Mouse (Mus musculus) embryo, embryonic 9.5 days (tissue): ENCODE data around the gene Acot9.

ENCODE experiments used
- DNase-seq: peaks from one replicate; pipeline ENCODE4 v3.0.0-alpha.2; 2017; ENCODE audit errors: extremely low spot score

Acot9 gene

DNA sequence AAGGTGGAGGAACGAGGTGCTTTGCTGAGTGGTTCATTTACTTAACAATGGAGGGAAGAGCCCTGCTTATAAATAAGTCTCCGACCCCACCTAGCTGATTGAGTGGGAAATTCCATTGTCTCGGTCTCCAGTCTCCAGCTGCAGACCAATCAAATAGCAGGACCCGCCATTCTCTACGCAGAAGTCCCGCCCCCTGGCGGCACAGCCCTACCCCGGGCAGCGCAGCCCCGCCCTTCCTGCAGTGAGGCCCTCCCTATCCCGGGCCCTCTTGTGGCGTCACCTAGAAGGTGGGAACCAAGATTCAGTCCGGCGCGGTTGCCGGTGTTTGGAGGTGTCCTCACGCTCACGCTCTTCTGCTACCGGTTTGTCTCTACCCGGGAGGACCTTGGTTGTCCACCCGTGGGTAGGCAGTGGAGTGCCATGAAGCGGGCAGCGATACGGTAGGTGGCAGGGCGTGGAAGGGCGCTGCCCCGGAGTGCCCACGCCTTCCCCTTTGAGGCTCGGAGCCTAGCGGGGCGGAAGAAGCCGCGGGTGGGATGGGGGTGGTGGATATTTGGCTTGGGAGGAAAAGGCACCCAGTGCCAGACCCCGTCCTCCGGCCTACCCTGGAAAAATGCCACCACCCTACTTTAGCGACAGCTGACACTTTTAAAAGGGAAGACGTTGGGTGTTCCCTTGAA lies at the start of gene Acot9:
Gene Acot9, plus strand, starts transcription at position 209 of the 680 bp plus-strand sequence.
- DNase-seq: peak; percentile 76

DNA sequence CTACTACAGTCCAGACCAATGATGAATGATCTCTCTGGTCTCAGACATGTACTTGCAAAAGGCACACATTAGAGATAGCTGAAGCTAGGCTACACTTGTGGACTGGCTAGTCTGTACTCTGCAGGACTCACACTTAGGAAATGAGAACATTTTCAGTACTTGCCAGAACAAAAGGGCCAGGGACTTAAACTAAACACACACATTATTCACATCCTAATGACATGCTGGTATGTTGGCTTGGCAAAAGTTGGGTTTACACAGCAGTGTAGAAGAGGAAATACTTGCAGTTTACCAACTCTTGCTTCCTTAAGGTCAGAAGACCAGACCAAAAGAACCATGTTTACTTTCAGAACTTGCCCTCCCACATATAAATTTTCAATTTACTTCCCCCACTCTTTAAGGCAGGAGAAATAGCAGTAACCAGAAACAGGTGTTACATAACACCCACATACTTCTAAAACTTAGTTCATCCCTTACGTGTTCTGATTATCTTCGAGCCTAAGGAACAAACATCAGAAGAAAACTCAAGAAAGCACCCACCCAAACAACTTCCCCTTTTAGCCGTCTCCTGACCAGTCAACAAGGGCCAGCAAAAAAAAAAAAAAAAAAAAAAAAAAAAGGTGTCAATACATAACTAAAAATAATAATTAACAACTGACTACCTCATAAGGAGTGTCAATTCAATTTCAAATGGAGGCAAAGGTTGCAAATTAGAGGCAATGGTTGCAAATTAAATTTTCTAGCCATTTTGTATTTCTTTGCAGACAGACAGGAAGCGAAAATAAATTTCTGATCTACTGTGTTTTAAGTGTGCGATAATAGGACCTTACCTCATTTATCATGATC lies 47.7 kb upstream of the Acot9 start:
- DNase-seq: no peak

GRCm38 (mm10) chrX:155215501-155216248 lies 46.6 kb upstream of the Acot9 start:
- DNase-seq: peak; percentile 14

- peak; percentile 78 for DNase-seq
Measured at GRCm38 (mm10) chrX:155216271-155216670, 46.0 kb upstream of the Acot9 start, which contains the start of gene Sat1. TSS of gene Sat1 (minus strand) at chrX:155216449.

- DNase-seq: no peak
Measured at GRCm38 (mm10) chrX:155218277-155218676, 44.0 kb upstream of the Acot9 start.

- DNase-seq: no peak
Measured at GRCm38 (mm10) chrX:155256856-155257255, 5.4 kb upstream of the Acot9 start.

- DNase-seq: no peak
Measured at GRCm38 (mm10) chrX:155262915-155263252, 641 bp downstream of the Acot9 start.

GRCm38 (mm10) chrX:155278483-155278882 lies 16.2 kb downstream of the Acot9 start:
- DNase-seq: no peak

GRCm38 (mm10) chrX:155280427-155281044 lies 18.3 kb downstream of the Acot9 start:
- DNase-seq: no peak

DNA sequence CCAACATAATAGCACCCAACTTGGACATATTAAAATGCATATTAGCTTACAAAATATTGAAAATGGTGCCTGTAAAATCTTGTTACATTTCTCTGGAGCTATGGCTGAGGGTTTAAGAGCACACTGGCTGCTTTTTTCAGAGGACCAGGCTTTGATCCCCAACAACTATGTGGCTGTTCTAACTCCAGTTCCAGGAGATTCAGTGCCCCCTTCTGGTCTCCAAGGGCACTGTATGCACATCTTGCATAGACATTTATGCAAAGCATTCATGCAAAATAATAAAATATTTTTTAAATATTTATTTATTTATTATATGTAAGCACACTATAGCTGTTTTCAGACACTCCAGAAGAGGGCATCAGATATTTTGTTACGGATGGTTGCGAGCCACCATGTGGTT lies 44.1 kb downstream of the Acot9 start:
- DNase-seq: no peak

DNA sequence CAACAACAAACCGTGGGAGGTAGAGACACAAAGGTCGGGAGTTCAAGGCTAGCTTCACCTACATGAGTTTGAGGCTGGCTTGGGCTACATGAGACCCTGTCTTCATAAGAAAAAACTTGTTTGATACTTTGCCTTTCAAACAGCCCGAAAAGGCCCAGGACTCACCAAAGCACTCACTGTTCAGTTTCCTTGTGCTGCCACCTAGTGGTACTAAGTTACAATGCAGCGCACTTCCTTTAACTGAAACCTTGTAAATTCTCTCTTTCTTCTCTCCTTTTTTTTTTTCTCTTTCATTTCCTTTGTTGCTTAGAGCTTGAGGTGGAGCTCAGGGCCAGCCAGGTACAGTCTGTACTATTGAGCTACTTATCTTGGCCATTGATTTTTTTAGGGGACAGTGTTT lies 55.8 kb downstream of the Acot9 start:
- DNase-seq: peak; percentile 31

- DNase-seq: no peak
Measured at GRCm38 (mm10) chrX:155337567-155337904, 75.3 kb downstream of the Acot9 start.

DNA sequence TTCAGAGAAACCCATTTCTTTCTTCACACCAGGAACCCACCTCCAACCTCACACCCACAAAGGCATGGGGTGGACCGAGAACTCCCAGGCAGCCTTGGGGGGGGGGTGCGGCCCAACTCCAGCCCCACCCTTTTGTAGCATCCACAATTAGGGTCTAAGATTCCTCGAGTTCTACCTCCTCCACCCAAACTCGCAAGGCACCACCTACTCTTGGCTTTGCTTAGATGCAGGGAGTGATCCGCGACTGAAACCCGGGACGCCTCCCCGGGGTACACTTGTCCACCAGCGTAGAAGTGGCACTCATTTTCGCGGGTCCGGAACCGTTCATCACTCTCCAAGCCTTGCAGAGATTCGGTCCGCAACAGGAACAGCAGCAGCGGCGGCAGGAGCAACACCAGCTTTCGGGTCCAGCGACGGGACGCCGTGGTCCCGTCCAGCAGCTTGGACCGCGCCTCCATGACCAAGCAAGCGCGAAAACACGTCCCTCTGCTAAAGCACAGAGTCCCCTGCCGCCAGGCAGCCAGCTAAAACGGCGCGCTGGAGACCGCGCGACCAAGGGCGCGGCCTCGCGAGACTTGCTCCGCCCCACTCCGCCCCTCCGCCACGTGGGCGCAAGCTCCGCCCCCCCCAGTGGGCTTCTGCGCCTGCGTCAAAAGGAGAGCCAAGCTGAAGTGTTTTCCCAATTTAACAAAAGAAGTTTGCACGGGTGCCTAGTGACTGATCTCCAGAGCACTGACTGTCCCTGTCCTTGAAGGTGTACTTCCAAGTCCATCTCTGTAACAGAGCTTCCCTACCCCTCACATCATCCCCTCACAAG lies 75.9 kb downstream of the Acot9 start:
- DNase-seq: peak; percentile 82

GRCm38 (mm10) chrX:155340654-155341053 lies 78.4 kb downstream of the Acot9 start, which contains the start of gene Prdx4:
TSS of gene Prdx4 (minus strand) at chrX:155340754.
- no peak for DNase-seq

DNA sequence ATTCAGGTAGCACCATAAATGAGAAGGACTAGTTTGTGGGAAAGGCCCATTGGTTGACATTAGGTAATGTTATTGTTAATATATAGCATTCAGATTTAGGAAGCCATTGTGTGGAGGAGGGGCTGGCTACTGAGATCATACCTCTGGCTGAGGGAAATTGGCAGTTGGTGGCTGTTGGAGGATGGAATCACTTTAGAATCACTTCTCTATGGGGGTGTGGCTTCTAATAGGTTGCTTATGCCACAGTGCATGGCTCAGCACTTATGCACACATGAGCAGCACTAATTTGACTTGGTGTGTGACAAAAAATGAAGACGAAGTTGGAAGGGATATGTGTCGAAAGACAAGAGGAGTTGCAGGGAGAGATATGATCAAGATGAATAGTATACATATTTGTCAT lies 84.0 kb downstream of the Acot9 start:
- DNase-seq: no peak
